ENCODE assay signal across 30 mouse cellular contexts in genomic region chr10:72353515-72353914, GRCm38 (mm10).
DNase-seq lines count a peak whose midpoint lies in the region; ATAC-seq lines count a peak whose summit lies in the region.
"Had no signal": no experiment of that assay in that cellular context is flagged by ENCODE, and none has a peak within 500 bp of the region (broad histone marks: within the 10 kb centered on the region; RNA-seq: fewer than 3 reads in every experiment).

No protein-coding gene starts in this region.

- ATAC-seq in forebrain, embryonic 15.5 days (replicated peaks): peak; percentile 68
- ATAC-seq in forebrain, embryonic 16.5 days: peak; percentile 87
- no peak for ATAC-seq in neural tube, embryonic 15.5 days (ENCODE audit: low FRiP score)
- ATAC-seq: activated CD4-positive, CD25-positive, alpha-beta regulatory T cell, adult 4 months; midbrain, embryonic 13.5 days had no signal

- H3K4me1 ChIP-seq in forebrain, embryonic 15.5 days: no peaks in the 10 kb centered on the region
- H3K4me1 ChIP-seq in forebrain, embryonic 10.5 days: no peaks in the 10 kb centered on the region
- no peaks in the 10 kb centered on the region for H3K4me1 ChIP-seq in forebrain, embryonic 16.5 days (replicated peaks; ENCODE audit: control insufficient read depth, insufficient read depth, low read length)
- no peaks in the 10 kb centered on the region for H3K4me1 ChIP-seq in neural tube, embryonic 15.5 days
- H3K4me1 ChIP-seq: embryonic facial prominence, embryonic 13.5 days; heart, embryonic 12.5 days; limb, embryonic 10.5 days; liver, embryonic 15.5 days; lung, embryonic 15.5 days; megakaryocyte, embryonic 14.5 days; midbrain, embryonic 13.5 days; neural tube, embryonic 12.5 days had no signal

- intact Hi-C loops in left cerebral cortex, postnatal 4 days (cut with DNase I): no loop called here

- H3K27me3 ChIP-seq in forebrain, embryonic 15.5 days: no peaks in the 10 kb centered on the region
- no peaks in the 10 kb centered on the region for H3K27me3 ChIP-seq in forebrain, embryonic 10.5 days (ENCODE audit: poor library complexity, severe bottlenecking)
- no peaks in the 10 kb centered on the region for H3K27me3 ChIP-seq in forebrain, embryonic 16.5 days (replicated peaks; ENCODE audit: control insufficient read depth, insufficient read depth, low read length)
- no peaks in the 10 kb centered on the region for H3K27me3 ChIP-seq in neural tube, embryonic 15.5 days (replicated peaks)
- H3K27me3 ChIP-seq: embryonic facial prominence, embryonic 13.5 days; heart, embryonic 12.5 days; liver, embryonic 15.5 days; lung, embryonic 15.5 days; megakaryocyte, embryonic 14.5 days; midbrain, embryonic 13.5 days; neural tube, embryonic 12.5 days had no signal

- no peaks in the 10 kb centered on the region for H3K9me3 ChIP-seq in forebrain, embryonic 15.5 days
- no peaks in the 10 kb centered on the region for H3K9me3 ChIP-seq in forebrain, embryonic 10.5 days
- H3K9me3 ChIP-seq in forebrain, embryonic 16.5 days (ENCODE audit: control insufficient read depth, low read length): no peaks in the 10 kb centered on the region
- no peaks in the 10 kb centered on the region for H3K9me3 ChIP-seq in neural tube, embryonic 15.5 days (replicated peaks)
- H3K9me3 ChIP-seq: embryonic facial prominence, embryonic 13.5 days; heart, embryonic 12.5 days; limb, embryonic 10.5 days; liver, embryonic 15.5 days; lung, embryonic 15.5 days; midbrain, embryonic 13.5 days; neural tube, embryonic 12.5 days had no signal

- H3K27ac ChIP-seq in forebrain, embryonic 15.5 days (replicated peaks): no peak overlapping the region
- no peak overlapping the region for H3K27ac ChIP-seq in forebrain, embryonic 10.5 days
- H3K27ac ChIP-seq in forebrain, embryonic 16.5 days (ENCODE audit: low read length): no peak overlapping the region
- no peak overlapping the region for H3K27ac ChIP-seq in neural tube, embryonic 15.5 days (replicated peaks)
- H3K27ac ChIP-seq: embryonic facial prominence, embryonic 13.5 days; limb, embryonic 10.5 days; liver, embryonic 15.5 days; lung, embryonic 15.5 days; midbrain, embryonic 13.5 days; neural tube, embryonic 12.5 days had no signal

- WGBS in forebrain, embryonic 15.5 days: 63% methylated on average over 2 of the region's 2 CpGs
- 82% methylated on average over 2 of the region's 2 CpGs for WGBS in forebrain, embryonic 10.5 days
- 54% methylated on average over 2 of the region's 2 CpGs for WGBS in forebrain, embryonic 16.5 days
- 72% methylated on average over 2 of the region's 2 CpGs for WGBS in neural tube, embryonic 15.5 days

- no peak for DNase-seq in forebrain, embryonic 10.5 days (ENCODE audit: extremely low spot score, low spot score)
- DNase-seq in left cerebral cortex, postnatal 4 days: peak; percentile 1
- DNase-seq in left cerebral cortex, adult 9 months (ENCODE audit: low spot score in 2 of 2): no peak
- no peak for DNase-seq in right cerebral cortex, postnatal 36 days (ENCODE audit: low spot score in 2 of 2)
- DNase-seq: adrenal gland, postnatal 10 days; cerebellum, adult 11 months; embryo, embryonic 11 days; gastrocnemius, postnatal 10 days; heart, adult 18-20 months; heart, postnatal 10 days; kidney, adult 8-10 months; kidney, postnatal 10 days; liver; lung, postnatal 36 days; retina, postnatal 1 day; right cerebral cortex, postnatal 25 days; thymus, postnatal 14 days had no signal

- H3K4me2 ChIP-seq in forebrain, embryonic 15.5 days (replicated peaks): no peak overlapping the region
- no peak overlapping the region for H3K4me2 ChIP-seq in forebrain, embryonic 16.5 days (ENCODE audit: low read length)
- H3K4me2 ChIP-seq in neural tube, embryonic 15.5 days: no peak overlapping the region
- H3K4me2 ChIP-seq: embryonic facial prominence, embryonic 13.5 days; heart, embryonic 12.5 days; liver, embryonic 15.5 days; lung, embryonic 15.5 days; midbrain, embryonic 13.5 days; neural tube, embryonic 12.5 days had no signal

- H3K9ac ChIP-seq in forebrain, embryonic 15.5 days (replicated peaks): no peak overlapping the region
- no peak overlapping the region for H3K9ac ChIP-seq in forebrain, embryonic 16.5 days (replicated peaks; ENCODE audit: low read depth, low read length)
- no peak overlapping the region for H3K9ac ChIP-seq in neural tube, embryonic 15.5 days (replicated peaks)
- H3K9ac ChIP-seq: embryonic facial prominence, embryonic 13.5 days; heart, embryonic 12.5 days; liver, embryonic 15.5 days; lung, embryonic 15.5 days; midbrain, embryonic 13.5 days; neural tube, embryonic 12.5 days had no signal

- H3K36me3 ChIP-seq in forebrain, embryonic 15.5 days: no peaks in the 10 kb centered on the region
- H3K36me3 ChIP-seq in forebrain, embryonic 10.5 days (replicated peaks): no peaks in the 10 kb centered on the region
- H3K36me3 ChIP-seq in forebrain, embryonic 16.5 days (ENCODE audit: control insufficient read depth, insufficient read depth): no peaks in the 10 kb centered on the region
- H3K36me3 ChIP-seq in neural tube, embryonic 15.5 days: no peaks in the 10 kb centered on the region
- H3K36me3 ChIP-seq: embryonic facial prominence, embryonic 13.5 days; heart, embryonic 12.5 days; limb, embryonic 10.5 days; liver, embryonic 15.5 days; lung, embryonic 15.5 days; midbrain, embryonic 13.5 days; neural tube, embryonic 12.5 days had no signal

- H3K4me3 ChIP-seq in forebrain, embryonic 15.5 days: no peak overlapping the region
- H3K4me3 ChIP-seq in forebrain, embryonic 10.5 days: no peak overlapping the region
- no peak overlapping the region for H3K4me3 ChIP-seq in forebrain, embryonic 16.5 days (replicated peaks; ENCODE audit: low read length)
- H3K4me3 ChIP-seq in neural tube, embryonic 15.5 days (replicated peaks): no peak overlapping the region
- H3K4me3 ChIP-seq: embryonic facial prominence, embryonic 13.5 days; erythroblast, embryonic 14.5 days; heart, embryonic 12.5 days; limb, embryonic 10.5 days; liver, embryonic 15.5 days; lung, embryonic 15.5 days; megakaryocyte, embryonic 14.5 days; midbrain, embryonic 13.5 days; neural tube, embryonic 12.5 days had no signal
